Mouse (Mus musculus) hindbrain, embryonic 14.5 days (tissue): ENCODE results near the gene Nmt1. TPM values are rescaled to one million over a fixed set of nuclear protein-coding genes. Genes with fewer than 3 reads are reported as not detected.

ENCODE experiments used
- ATAC-seq: fragments of 200-750 bp; cut with Nextera tagmentation; 2 replicates; pipeline ENCODE4 v1.8.0; 2017; ENCODE audit warnings: moderate number of reproducible peaks, mild to moderate bottlenecking, moderate TSS enrichment, moderate library complexity; ENCODE audit not compliant: low FRiP score
- DNase-seq: peaks from one replicate; pipeline ENCODE4 v3.0.0-alpha.2; 2015; ENCODE audit warnings: low spot score
- H3K27ac ChIP-seq: fragments of 300-500 bp; sonication (generic); 2 replicates; pipeline ENCODE4 v1.5.1; 2014; ENCODE audit warnings: mild to moderate bottlenecking, moderate library complexity
- H3K27me3 ChIP-seq: fragments of 300-500 bp; sonication (generic); 2 replicates; pipeline ENCODE4 v1.6.1; 2014; ENCODE audit warnings: mild to moderate bottlenecking, low read length, mixed read lengths; ENCODE audit not compliant: control insufficient read depth, insufficient read depth
- H3K36me3 ChIP-seq: fragments of 300-500 bp; sonication (generic); replicated peaks from 2 replicates; pipeline ENCODE4 v1.6.1; 2014; ENCODE audit not compliant: control insufficient read depth, insufficient read depth
- H3K4me1 ChIP-seq: fragments of 300-500 bp; sonication (generic); replicated peaks from 2 replicates; pipeline ENCODE4 v1.6.1; 2014; ENCODE audit warnings: antibody characterized with exemption, low read length, mixed read lengths; ENCODE audit not compliant: control insufficient read depth, insufficient read depth
- H3K4me2 ChIP-seq: fragments of 300-500 bp; sonication (generic); replicated peaks from 2 replicates; pipeline ENCODE4 v1.6.1; 2014; ENCODE audit warnings: mild to moderate bottlenecking, moderate library complexity
- H3K4me3 ChIP-seq: fragments of 300-500 bp; sonication (generic); replicated peaks from 2 replicates; pipeline ENCODE4 v1.5.1; 2014; ENCODE audit warnings: mild to moderate bottlenecking, low read length
- H3K9ac ChIP-seq: fragments of 300-500 bp; sonication (generic); 2 replicates; pipeline ENCODE4 v1.6.1; 2014
- H3K9me3 ChIP-seq: fragments of 300-500 bp; sonication (generic); 2 replicates; pipeline ENCODE4 v1.6.1; 2016; ENCODE audit warnings: low read length; ENCODE audit not compliant: control insufficient read depth
- WGBS: fragments of 180-500 bp; shearing (Covaris S2); extraction: QIAGEN DNeasy Blood & Tissue Kit; methylation state at CpG from one replicate; pipeline ENCODE4 v1.1.7; 2014; 5-methylcytosine and 5-hydroxymethylcytosine counted together
- polyA plus RNA-seq: library from polyadenylated mRNA; unstranded; fragments of >200 nt; fragmentation: Nextera tagmentation; extraction: Ambion mirVana; gene quantifications from 2 replicates; pipeline ENCODE4 v1.2.1, GENCODE M21; 2014

Nmt1 gene
- polyA plus RNA-seq, 1 experiment from 2014 or later: 31.8 TPM

GRCm38 (mm10) chr11:103052078-103052477 lies 24.1 kb downstream of the Nmt1 start:
- Histone ChIP-seq H3K9ac (no peak overlapping the region), H3K4me1 (no peaks in the 10 kb centered on the region), H3K4me3 (no peak overlapping the region), H3K4me2 (no peak overlapping the region), H3K27ac (no peak overlapping the region), H3K36me3 (peaks cover 69% of the 10 kb centered on the region), H3K27me3 (no peaks in the 10 kb centered on the region), H3K9me3 (no peaks in the 10 kb centered on the region)
- no peak for ATAC-seq
- WGBS: 96% methylated on average over 6 of the region's 6 CpGs
- DNase-seq: no peak

DNA sequence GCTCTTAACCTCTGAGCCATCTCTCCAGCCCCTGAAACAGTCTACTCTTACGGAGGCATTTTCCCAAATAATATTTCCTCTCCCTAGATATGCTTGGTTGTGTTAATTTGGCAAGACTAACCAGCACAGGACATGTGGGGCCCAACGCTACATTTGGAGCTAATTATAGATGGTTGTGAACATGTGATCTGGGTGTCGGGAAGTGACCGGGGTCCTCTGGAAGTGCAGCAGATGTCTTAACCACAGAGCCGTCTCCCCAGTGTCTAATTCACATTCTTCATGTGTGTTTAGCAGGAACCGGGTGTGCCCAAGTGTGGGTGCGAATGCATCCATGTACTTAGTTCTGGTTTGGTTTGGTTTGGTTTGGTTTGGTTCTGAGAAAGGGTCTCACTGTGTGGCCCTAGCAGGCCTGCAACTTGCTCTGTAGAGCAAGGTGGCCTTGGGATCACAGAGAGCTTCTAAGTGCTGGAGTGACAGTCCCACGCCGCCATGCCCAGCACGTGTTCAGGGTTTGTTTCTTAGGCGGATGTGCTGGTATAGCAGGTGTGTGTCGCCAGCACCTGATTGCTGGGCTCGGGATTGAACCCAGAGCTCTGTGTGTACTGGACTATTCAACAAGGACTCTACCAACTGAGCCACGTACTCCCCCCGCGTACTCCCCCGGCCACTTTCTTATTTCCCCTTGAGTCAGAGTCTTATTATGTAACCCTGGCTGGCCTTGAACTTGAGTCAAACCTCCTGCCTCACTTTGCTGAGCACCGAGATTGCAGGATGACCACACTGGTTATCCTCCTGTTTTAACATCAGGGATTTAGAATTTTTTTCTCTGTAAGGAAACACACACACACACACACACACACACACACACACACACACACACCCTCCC lies 25.4 kb downstream of the Nmt1 start:
- Histone ChIP-seq H3K27ac (no peak overlapping the region), H3K4me3 (no peak overlapping the region), H3K4me1 (no peaks in the 10 kb centered on the region), H3K36me3 (peaks cover 75% of the 10 kb centered on the region), H3K4me2 (no peak overlapping the region), H3K9ac (no peak overlapping the region), H3K9me3 (no peaks in the 10 kb centered on the region), H3K27me3 (no peaks in the 10 kb centered on the region)
- 93% methylated on average over 18 of the region's 18 CpGs for WGBS
- no peak for DNase-seq
- no peak for ATAC-seq

DNA sequence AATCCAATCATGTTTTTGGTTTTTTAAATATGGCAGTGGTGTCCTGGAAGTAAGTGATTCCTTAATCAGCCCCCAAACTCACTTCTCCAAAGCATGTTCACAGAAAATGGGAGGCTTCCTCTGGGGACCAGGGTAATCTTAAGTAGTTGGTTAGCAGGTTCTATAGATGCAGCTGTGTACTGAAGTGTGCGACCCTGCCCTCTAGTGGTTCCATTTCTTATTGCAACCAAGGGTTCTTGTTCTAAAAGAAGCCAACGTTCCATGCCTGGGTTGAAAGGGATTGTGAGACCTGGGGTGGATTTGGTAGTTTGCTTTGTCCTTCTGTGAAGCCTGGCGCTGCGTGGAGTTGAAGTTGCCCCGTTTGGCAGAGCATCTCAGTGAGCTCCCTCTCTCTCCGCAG lies 26.8 kb downstream of the Nmt1 start:
- ATAC-seq: no peak
- Histone ChIP-seq H3K9me3 (no peaks in the 10 kb centered on the region), H3K9ac (no peak overlapping the region), H3K27me3 (no peaks in the 10 kb centered on the region), H3K36me3 (peaks cover 86% of the 10 kb centered on the region), H3K27ac (no peak overlapping the region), H3K4me1 (no peaks in the 10 kb centered on the region), H3K4me2 (no peak overlapping the region), H3K4me3 (no peak overlapping the region)
- DNase-seq: peak; percentile 94
- 47% methylated on average over 6 of the region's 6 CpGs for WGBS

DNA sequence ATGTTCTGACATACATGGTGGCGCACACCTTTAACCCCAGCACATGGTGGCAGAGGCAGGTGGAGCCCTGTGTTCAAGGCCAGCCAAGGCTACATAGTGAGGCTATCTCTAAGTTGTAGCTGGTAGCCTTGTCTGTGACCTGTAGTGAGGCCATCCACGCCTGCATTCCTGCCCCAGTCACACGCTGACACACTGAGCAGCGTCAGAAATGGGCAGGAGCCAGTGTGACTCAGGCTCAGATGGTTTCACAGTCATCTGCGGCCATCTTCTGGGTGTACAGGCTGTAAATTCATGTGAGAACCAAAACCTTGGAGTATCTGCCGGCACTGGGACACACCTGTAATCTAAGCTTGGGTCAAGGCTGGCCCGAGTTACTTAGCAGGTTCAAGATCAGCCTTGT lies 28.6 kb downstream of the Nmt1 start:
- Histone ChIP-seq H3K27me3 (no peaks in the 10 kb centered on the region), H3K9ac (no peak overlapping the region), H3K4me1 (no peaks in the 10 kb centered on the region), H3K4me3 (no peak overlapping the region), H3K4me2 (no peak overlapping the region), H3K27ac (no peak overlapping the region), H3K36me3 (peaks cover 87% of the 10 kb centered on the region), H3K9me3 (no peaks in the 10 kb centered on the region)
- no peak for DNase-seq
- 96% methylated on average over 7 of the region's 7 CpGs for WGBS
- ATAC-seq: no peak

- ATAC-seq (no peak), DNase-seq (no peak)
- H3K27ac ChIP-seq: no peak overlapping the region
- H3K4me1 ChIP-seq: no peaks in the 10 kb centered on the region
- peaks cover 83% of the 10 kb centered on the region for H3K36me3 ChIP-seq
- H3K9me3 ChIP-seq: no peaks in the 10 kb centered on the region
- H3K4me2 ChIP-seq: no peak overlapping the region
- no peak overlapping the region for H3K4me3 ChIP-seq
- 84% methylated on average over 3 of the region's 3 CpGs for WGBS
- no peak overlapping the region for H3K9ac ChIP-seq
- H3K27me3 ChIP-seq: no peaks in the 10 kb centered on the region
These were observed 30.6 kb downstream of the Nmt1 start for GRCm38 (mm10) chr11:103058499-103059085.

DNA sequence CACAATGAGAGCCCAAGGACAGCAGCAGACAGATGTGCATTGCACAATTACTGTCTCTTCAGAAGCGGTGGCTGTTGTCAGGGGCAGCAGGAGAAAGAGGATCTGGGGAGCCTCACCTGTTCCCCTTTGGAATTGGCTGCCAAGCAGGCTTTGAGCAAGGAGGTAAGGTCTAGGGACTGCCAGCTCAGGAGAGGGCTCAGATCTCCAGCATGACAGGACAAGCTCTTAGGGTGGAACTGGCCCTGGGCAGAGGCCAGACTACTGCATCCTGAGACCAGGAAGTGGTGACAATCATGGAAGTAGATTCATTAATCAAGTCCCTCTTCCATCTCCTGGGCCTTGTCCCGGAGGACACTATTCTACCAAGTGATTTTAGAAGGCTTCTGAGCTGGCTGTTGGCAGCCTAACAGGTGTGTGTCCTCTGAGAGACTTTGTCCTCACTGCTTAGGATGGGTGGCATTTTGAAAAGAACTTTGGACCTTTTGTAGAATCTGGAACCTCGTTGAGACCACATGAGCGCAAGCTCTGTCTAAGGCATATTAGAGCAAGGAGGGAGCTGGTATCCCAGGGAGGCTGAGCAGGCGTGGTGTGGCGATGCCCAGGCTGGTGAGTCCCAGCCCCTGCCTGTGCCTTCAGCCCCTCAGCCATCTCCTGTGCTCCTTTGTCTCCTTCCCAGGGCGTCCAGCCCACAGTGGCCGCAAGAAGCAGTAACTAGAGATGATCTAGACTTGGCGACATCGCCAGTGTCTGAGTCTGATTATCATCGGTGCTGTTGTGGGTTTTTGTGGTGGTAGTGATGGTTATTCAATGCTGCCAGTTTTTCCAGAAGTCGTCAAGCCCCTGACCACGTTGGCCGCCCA lies 38.4 kb downstream of the Nmt1 start:
- ATAC-seq: no peak
- no peaks in the 10 kb centered on the region for H3K27me3 ChIP-seq
- WGBS: 94% methylated on average over 14 of the region's 14 CpGs
- no peaks in the 10 kb centered on the region for H3K9me3 ChIP-seq
- H3K27ac ChIP-seq: no peak overlapping the region
- peaks cover 88% of the 10 kb centered on the region for H3K36me3 ChIP-seq
- no peak overlapping the region for H3K4me2 ChIP-seq
- no peaks in the 10 kb centered on the region for H3K4me1 ChIP-seq
- H3K4me3 ChIP-seq: no peak overlapping the region
- no peak overlapping the region for H3K9ac ChIP-seq
- DNase-seq: no peak

GRCm38 (mm10) chr11:103067051-103067361 lies 39.0 kb downstream of the Nmt1 start:
- no peak for DNase-seq
- no peaks in the 10 kb centered on the region for H3K4me1 ChIP-seq
- H3K27ac ChIP-seq: no peak overlapping the region
- H3K36me3 ChIP-seq: peaks cover 82% of the 10 kb centered on the region
- H3K4me3 ChIP-seq: no peak overlapping the region
- H3K27me3 ChIP-seq: no peaks in the 10 kb centered on the region
- ATAC-seq: no peak
- H3K4me2 ChIP-seq: no peak overlapping the region
- H3K9ac ChIP-seq: no peak overlapping the region
- no peaks in the 10 kb centered on the region for H3K9me3 ChIP-seq
- 92% methylated on average over 6 of the region's 6 CpGs for WGBS

- WGBS: 88% methylated on average over 8 of the region's 8 CpGs
- H3K4me2 ChIP-seq: no peak overlapping the region
- H3K27me3 ChIP-seq: no peaks in the 10 kb centered on the region
- DNase-seq: no peak
- no peak overlapping the region for H3K4me3 ChIP-seq
- no peak overlapping the region for H3K27ac ChIP-seq
- peaks cover 78% of the 10 kb centered on the region for H3K36me3 ChIP-seq
- ATAC-seq: no peak
- no peaks in the 10 kb centered on the region for H3K9me3 ChIP-seq
- no peaks in the 10 kb centered on the region for H3K4me1 ChIP-seq
- H3K9ac ChIP-seq: no peak overlapping the region
These were observed 39.5 kb downstream of the Nmt1 start for GRCm38 (mm10) chr11:103067457-103068001.

DNA sequence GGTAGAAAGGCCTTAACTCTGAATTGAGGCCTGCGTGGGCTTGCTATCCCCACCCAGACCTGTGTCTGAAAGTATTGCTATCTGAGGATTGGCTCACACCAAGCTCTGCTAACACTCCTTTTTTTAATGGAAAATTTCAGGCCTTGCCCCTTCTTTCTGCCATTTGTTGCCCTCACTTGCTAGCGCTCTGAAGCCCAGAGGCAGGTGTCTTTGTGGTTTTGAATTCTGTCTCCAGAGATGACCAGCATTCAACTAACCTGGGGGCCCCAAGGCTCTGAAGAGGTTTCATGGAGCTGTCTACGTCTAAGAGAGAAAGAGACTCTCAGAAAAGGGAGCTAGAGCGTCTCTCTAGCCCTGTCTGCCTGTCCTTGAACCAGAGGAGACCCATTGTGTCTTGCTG lies 40.3 kb downstream of the Nmt1 start:
- no peak overlapping the region for H3K27ac ChIP-seq
- H3K27me3 ChIP-seq: no peaks in the 10 kb centered on the region
- DNase-seq (no peak), ATAC-seq (no peak)
- H3K9ac ChIP-seq: no peak overlapping the region
- no peaks in the 10 kb centered on the region for H3K4me1 ChIP-seq
- peaks cover 73% of the 10 kb centered on the region for H3K36me3 ChIP-seq
- no peaks in the 10 kb centered on the region for H3K9me3 ChIP-seq
- WGBS: 93% methylated on average over 4 of the region's 4 CpGs
- H3K4me3 ChIP-seq: no peak overlapping the region
- H3K4me2 ChIP-seq: no peak overlapping the region
